Mouse (Mus musculus) forebrain, embryonic 11.5 days (tissue): ENCODE measurements around the gene Rflnb. TPM values are rescaled to one million over a fixed set of nuclear protein-coding genes. Genes with fewer than 3 reads are reported as not detected.
A peak's percentile ranks its signal among the peaks of the same experiment; 100 is the strongest.

Experiments used
- ATAC-seq: fragments of 200-750 bp; cut with Nextera tagmentation; replicated peaks from 2 replicates; pipeline ENCODE4 v1.8.0; 2017; ENCODE audit warnings: moderate TSS enrichment; ENCODE audit not compliant: low FRiP score
- DNase-seq: peaks from one replicate; pipeline ENCODE4 v3.0.0-alpha.2; 2017; ENCODE audit warnings: low spot score
- H3K27ac ChIP-seq: fragments of 300-500 bp; sonication (generic); 2 replicates; pipeline ENCODE4 v1.5.1; 2014; ENCODE audit warnings: low read depth, low read length
- H3K27me3 ChIP-seq: fragments of 300-500 bp; sonication (generic); 2 replicates; pipeline ENCODE4 v1.6.1; 2014; ENCODE audit warnings: mild to moderate bottlenecking, low read length, mixed read lengths; ENCODE audit not compliant: control insufficient read depth, insufficient read depth
- H3K36me3 ChIP-seq: fragments of 300-500 bp; sonication (generic); 2 replicates; pipeline ENCODE4 v1.6.1; 2014; ENCODE audit warnings: mild to moderate bottlenecking, low read length, moderate library complexity, mixed read lengths; ENCODE audit not compliant: control insufficient read depth, insufficient read depth
- H3K4me1 ChIP-seq: fragments of 300-500 bp; sonication (generic); replicated peaks from 2 replicates; pipeline ENCODE4 v1.6.1; 2014; ENCODE audit warnings: low read length, mixed read lengths; ENCODE audit not compliant: control insufficient read depth, insufficient read depth
- H3K4me2 ChIP-seq: fragments of 300-500 bp; sonication (generic); 2 replicates; pipeline ENCODE4 v1.6.1; 2014; ENCODE audit warnings: low read depth, mild to moderate bottlenecking, low read length, moderate library complexity, mixed read lengths; ENCODE audit not compliant: severe bottlenecking
- H3K4me3 ChIP-seq: fragments of 300-500 bp; sonication (generic); 2 replicates; pipeline ENCODE4 v1.5.1; 2014; ENCODE audit warnings: low read depth, low read length
- H3K9ac ChIP-seq: fragments of 300-500 bp; sonication (generic); 2 replicates; pipeline ENCODE4 v1.6.1; 2014; ENCODE audit warnings: low read length
- H3K9me3 ChIP-seq: fragments of 300-500 bp; sonication (generic); 2 replicates; pipeline ENCODE4 v1.6.1; 2016; ENCODE audit warnings: low read length, mixed read lengths; ENCODE audit not compliant: control insufficient read depth
- WGBS: fragments of 180-500 bp; shearing (Covaris S2); extraction: QIAGEN DNeasy Blood & Tissue Kit; methylation state at CpG from one replicate; pipeline ENCODE4 v1.1.7; 2014; 5-methylcytosine and 5-hydroxymethylcytosine counted together
- polyA plus RNA-seq: library from polyadenylated mRNA; unstranded; fragments of >200 nt; fragmentation: Nextera tagmentation; extraction: Ambion mirVana; gene quantifications from 2 replicates; pipeline ENCODE4 v1.2.1, GENCODE M21; 2014

Gene Rflnb
- polyA plus RNA-seq, result 12.1 and 15.3 TPM in 2 replicates

DNA sequence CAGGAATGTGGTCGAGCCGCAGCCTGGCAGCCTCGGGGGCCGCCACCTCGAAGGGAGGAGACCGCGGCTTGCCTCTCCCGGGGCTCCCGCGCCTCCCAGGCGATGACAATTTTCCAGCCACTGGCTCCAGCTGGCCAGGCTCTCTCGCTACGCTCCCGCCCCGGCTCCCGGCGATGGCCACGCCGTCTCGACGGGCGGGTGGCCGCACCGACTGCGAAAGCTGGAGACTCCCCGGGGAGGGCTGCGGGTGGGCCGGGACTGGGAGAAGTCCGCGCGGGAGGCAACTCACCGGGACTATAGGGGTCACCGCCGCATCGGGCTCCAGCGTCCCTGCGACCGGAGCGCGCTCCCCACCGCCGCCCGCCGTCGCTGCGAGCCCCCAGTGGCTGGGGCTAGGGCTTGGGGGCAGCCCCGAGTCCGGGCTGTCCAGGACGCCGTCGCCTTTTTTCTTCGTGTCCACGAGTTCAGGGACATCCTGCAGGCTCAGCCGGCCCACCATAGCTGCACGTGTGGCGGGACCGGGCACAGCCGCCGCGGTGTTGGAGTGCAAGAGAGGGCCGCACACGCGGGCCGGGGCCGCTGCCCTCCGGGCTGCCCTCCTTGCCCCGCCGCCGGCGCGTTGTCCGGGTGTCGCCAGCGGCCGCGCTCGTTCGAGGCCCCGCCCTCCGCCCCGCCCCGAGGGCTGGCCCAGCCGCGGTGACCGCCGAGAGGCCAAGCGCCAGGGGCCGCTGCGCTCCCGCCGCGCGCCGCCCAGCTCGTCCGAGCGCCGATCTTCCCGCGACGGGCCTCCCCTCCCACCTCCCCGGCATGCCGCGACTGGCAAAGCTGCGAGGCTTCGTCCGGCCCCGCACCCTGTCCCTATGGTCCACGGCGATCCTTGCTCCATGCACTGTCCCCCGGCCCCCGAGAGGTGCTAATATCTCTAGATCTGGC lies at the start of gene Rflnb:
TSS of gene Rflnb (minus strand) at position 644 of the 933 bp plus-strand sequence.
- Histone ChIP-seq H3K4me3 (peak within 1 kb of the TSS; percentile 57), H3K27me3 (peaks cover 2% of the 10 kb centered on the region; the same call in 1 of the 2 replicates), H3K4me1 (peaks cover 6% of the 10 kb centered on the region; the same call in 1 of the 2 replicates), H3K9me3 (no peaks in the 10 kb centered on the region), H3K27ac (no peak within 1 kb of the TSS; the same call in 1 of the 2 replicates), H3K9ac (peak within 1 kb of the TSS; percentile 63), H3K36me3 (no peaks in the 10 kb centered on the region), H3K4me2 (peak within 1 kb of the TSS; percentile 94)
- ATAC-seq (peak; percentile 89), DNase-seq (peak; percentile 91)
- under 1% methylated on average over 100 of the region's 112 CpGs for WGBS

DNA sequence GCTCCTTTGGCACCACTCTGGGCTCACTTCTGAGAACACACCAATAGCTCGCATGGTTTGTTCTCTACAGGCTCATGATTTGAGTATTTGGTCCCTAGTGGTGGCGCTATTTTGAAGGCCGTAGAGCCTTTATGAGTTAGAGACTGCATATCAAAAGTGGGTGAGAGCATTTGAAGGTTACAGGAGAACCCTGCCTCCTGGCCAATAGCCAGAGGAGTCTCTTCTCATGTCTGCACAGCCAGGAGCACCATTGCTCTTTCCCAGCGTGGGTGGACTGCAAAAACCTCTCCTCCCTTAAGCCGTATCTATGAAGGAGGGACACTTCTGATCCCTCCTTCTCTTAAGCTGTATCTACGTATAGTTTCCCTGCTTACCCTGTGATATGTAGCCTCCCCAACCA lies 49.8 kb upstream of the Rflnb start:
- WGBS, result 86% methylated on average over 6 of the region's 6 CpGs
- Histone ChIP-seq H3K27ac (no peak overlapping the region), H3K9ac (no peak overlapping the region), H3K4me2 (no peak overlapping the region), H3K4me3 (no peak overlapping the region), H3K4me1 (no peaks in the 10 kb centered on the region), H3K36me3 (no peaks in the 10 kb centered on the region; the same call in 1 of the 2 replicates), H3K9me3 (no peaks in the 10 kb centered on the region), H3K27me3 (no peaks in the 10 kb centered on the region)
- DNase-seq (no peak), ATAC-seq (no peak)

DNA sequence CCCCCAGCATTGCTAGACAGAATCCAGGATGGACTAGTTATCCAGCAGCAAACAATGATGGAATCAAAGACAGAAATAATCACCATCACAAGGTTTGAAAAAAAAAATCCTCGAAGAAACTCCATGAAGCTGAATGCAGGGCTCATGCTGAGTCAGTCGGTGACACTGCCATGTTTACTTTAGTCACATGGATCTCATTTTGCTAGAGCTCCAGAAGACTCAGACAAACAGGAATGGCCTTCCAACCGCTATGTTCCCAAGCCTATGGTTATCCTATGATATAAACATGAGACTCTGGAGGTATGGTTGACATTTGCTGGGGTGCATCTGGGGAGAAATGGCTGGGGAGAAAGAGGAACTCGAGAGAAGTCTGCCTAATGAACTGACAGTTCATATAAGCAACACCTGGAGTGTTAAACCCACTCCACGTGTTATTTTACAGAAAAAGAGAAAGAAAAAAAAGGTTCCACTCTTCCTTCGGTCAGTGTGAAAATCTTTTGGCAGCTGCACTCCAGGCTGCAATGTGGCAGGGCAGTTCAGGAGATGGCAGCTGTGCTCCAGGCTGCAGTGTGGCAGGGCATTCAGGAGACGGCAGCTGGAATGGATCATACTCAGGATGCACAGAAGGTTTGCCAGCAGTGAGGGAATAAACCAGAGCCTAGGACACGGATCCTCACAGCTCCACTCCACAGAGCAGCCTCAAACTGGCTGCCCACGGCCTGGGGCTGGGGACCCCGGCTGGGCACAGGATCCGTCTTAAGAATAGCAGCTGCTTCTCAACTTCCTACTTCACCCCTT lies 46.9 kb upstream of the Rflnb start:
- DNase-seq, result no peak
- Histone ChIP-seq H3K36me3 (no peaks in the 10 kb centered on the region), H3K9ac (no peak overlapping the region), H3K4me2 (no peak overlapping the region), H3K27ac (no peak overlapping the region), H3K4me1 (no peaks in the 10 kb centered on the region), H3K9me3 (no peaks in the 10 kb centered on the region), H3K27me3 (no peaks in the 10 kb centered on the region), H3K4me3 (no peak overlapping the region)
- WGBS, result 74% methylated on average over 11 of the region's 11 CpGs
- no peak for ATAC-seq

DNA sequence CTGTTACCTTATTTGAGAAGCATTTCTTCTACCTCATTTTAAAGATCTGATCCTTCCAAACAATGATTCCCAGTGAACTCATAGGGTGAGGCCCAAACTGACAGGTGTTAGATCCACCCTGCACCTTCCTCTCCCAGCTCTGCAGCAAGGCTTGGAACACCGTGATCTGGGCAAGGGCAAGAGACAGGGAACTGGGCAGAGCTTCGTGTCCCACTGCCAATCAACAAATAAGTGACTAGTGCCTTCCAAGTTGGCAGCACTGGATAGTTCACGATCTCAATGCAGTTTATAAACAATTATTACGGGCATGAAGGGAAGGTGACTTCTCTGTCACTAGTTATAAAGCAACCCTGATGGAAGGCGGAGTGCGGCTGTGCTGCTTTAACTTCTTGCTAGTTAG lies 42.2 kb upstream of the Rflnb start:
- no peak for ATAC-seq
- no peak overlapping the region for H3K4me2 ChIP-seq
- H3K9me3 ChIP-seq, result no peaks in the 10 kb centered on the region
- H3K4me1 ChIP-seq, result no peaks in the 10 kb centered on the region
- 92% methylated on average over 6 of the region's 6 CpGs for WGBS
- H3K27me3 ChIP-seq, result no peaks in the 10 kb centered on the region
- no peak overlapping the region for H3K4me3 ChIP-seq
- no peak for DNase-seq
- no peak overlapping the region for H3K9ac ChIP-seq
- no peak overlapping the region for H3K27ac ChIP-seq
- H3K36me3 ChIP-seq, result no peaks in the 10 kb centered on the region

DNA sequence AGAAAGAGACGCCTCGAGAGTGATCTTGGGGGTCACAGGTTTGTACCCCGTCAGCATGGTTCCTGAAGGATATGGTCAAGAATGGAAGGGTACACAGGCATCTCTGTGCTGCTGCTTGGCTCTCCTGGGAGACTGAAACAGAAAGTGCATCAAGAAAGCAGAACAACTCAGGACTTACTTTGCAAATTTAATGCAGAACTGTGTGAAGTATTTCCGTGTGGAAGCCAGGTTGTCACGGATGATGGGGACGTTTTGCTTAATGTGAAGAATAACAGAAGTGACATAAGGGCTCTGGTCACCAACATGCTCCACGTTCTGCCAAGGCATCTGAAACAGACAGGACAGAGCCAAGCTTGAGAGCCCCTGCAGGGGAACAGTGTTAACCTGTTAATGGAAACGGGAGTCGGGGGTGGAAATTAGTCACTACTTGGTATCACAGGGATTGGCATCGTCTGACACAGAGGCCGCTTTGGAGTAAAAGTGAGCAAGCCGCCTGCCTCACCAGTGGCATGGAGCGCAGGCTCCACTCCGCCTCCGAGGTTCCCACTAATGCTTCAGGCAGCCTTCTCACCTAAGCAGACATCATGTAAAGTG lies 39.1 kb upstream of the Rflnb start:
- Histone ChIP-seq H3K36me3 (no peaks in the 10 kb centered on the region), H3K27me3 (no peaks in the 10 kb centered on the region), H3K9me3 (no peaks in the 10 kb centered on the region), H3K9ac (no peak overlapping the region), H3K4me2 (no peak overlapping the region), H3K4me3 (no peak overlapping the region), H3K27ac (no peak overlapping the region), H3K4me1 (no peaks in the 10 kb centered on the region)
- WGBS, result 91% methylated on average over 15 of the region's 15 CpGs
- ATAC-seq (no peak), DNase-seq (no peak)

DNA sequence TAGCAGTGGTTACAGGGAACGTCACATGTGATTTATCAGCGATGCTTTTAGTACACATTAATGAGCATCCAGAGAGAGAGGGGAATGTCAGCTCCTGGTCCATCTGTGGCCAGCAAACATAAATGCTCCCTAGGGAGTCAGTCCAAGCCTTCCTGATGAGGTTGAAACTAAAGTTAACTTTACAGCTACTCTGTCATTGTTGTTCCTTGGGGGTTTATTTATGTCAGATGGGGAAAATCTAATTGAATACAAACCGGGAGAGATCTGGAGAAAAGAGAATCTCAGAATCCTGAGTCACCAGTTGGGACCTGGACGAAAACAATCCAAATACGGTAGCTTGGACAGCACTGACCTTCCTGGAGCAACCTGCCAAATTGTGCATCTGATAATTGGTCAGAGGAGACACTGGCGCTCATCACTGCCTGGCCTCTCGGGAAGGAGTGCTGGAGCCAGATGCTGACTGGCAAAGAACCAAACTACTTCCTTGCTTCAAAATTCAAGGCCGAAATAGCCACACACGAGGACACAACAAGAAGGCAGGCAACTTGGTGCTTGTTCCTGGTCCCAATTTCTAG lies 38.0 kb upstream of the Rflnb start:
- Histone ChIP-seq H3K27ac (no peak overlapping the region), H3K4me3 (no peak overlapping the region), H3K27me3 (no peaks in the 10 kb centered on the region), H3K4me1 (no peaks in the 10 kb centered on the region), H3K4me2 (no peak overlapping the region), H3K9ac (no peak overlapping the region), H3K36me3 (no peaks in the 10 kb centered on the region), H3K9me3 (no peaks in the 10 kb centered on the region)
- DNase-seq, result no peak
- 87% methylated on average over 9 of the region's 9 CpGs for WGBS
- ATAC-seq, result no peak

DNA sequence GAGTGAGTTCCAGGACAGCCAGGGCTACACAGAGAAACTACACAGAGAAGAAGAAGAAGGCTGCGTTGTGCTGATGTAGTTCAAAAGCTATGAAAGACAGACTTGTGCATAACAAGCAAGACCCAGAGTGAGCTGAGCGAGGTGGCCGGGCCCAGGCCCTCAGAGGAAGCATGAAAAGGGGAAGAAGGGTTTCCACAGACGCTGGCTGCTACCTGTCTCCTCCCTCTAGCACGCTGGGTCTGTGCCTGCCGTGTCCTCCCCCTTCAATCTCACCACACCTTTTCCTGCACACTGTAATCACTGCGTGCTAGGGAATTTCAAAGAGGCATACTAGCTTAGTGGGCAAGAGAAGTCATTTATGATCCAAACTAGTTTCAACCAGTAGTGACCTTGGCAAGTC lies 36.8 kb upstream of the Rflnb start:
- Histone ChIP-seq H3K4me3 (no peak overlapping the region), H3K27ac (no peak overlapping the region), H3K9me3 (no peaks in the 10 kb centered on the region), H3K9ac (no peak overlapping the region), H3K4me1 (no peaks in the 10 kb centered on the region), H3K4me2 (no peak overlapping the region), H3K27me3 (no peaks in the 10 kb centered on the region), H3K36me3 (no peaks in the 10 kb centered on the region)
- 85% methylated on average over 7 of the region's 7 CpGs for WGBS
- ATAC-seq (no peak), DNase-seq (no peak)

DNA sequence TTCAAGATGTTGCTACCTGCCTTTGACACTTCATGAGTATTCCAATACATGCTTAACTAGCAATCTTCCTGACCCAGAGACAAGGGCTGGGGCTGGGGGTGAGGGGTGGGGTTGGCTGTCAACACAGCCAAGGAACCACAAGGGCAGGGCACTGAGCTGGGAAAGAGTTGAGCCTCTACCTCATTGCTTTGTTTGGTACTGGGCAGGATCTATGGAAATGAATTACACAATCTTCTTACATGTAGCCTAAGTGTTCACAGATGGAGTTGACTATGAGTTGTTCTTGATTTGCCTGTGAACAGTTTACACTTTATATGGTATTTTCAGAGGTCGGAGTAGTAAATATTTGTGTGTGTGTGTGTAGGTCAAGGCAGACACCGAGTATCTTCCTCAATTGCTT lies 33.3 kb upstream of the Rflnb start:
- Histone ChIP-seq H3K27me3 (no peaks in the 10 kb centered on the region), H3K36me3 (no peaks in the 10 kb centered on the region), H3K9ac (no peak overlapping the region), H3K4me1 (no peaks in the 10 kb centered on the region), H3K9me3 (no peaks in the 10 kb centered on the region), H3K4me3 (no peak overlapping the region), H3K4me2 (no peak overlapping the region), H3K27ac (no peak overlapping the region)
- ATAC-seq (no peak), DNase-seq (no peak)
- 94% methylated on average over 2 of the region's 2 CpGs for WGBS
